Mouse (Mus musculus): Measurements from ENCODE around the gene Serpina6. TPM values are rescaled to one million over a fixed set of nuclear protein-coding genes. Genes with fewer than 3 reads are reported as not detected.

Serpina6 gene
- under 1 TPM in 1 of 2 experiments, not detected in 1; 0.23 TPM for polyA plus RNA-seq (2017; shearing (Covaris generic))

DNA sequence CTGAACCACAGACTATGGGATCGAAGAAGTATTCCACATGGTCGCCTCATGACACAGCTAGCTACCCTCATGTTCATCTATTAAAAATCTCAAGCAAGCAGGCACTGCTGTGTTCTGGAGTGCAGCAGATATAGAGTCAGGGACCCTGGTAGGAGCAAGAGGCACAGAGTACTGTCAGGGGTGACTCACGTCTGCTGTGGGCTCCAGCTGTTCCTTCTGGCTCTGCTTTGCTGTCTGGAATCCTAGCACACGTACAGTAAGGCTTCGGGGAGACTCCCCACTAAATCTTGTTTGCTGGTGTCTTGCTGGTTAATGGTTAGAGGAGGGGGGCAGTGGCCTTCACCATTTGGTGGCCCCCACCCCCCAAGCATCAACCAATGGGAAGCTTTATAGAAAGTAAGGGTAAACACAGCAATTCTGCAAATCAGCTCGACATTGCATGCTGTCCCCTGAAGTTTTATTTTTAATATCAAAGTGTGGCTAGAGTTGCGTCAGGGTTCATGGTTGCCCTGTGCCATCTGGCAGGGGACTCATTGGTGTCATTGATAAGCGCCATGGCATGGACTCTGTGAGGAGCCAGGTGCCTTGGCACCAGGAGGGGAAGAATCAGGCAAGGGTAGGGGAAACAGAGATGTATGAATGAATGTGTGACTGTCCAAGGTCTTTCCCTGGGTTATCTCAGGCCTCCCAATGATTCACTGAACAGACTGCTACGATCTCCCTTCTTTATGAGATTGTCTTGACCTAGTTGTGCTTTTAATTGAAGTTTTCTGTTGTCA lies at the start of gene Serpina6:
Gene Serpina6, minus strand, starts transcription at position 365 of the 779 bp plus-strand sequence.

DNA sequence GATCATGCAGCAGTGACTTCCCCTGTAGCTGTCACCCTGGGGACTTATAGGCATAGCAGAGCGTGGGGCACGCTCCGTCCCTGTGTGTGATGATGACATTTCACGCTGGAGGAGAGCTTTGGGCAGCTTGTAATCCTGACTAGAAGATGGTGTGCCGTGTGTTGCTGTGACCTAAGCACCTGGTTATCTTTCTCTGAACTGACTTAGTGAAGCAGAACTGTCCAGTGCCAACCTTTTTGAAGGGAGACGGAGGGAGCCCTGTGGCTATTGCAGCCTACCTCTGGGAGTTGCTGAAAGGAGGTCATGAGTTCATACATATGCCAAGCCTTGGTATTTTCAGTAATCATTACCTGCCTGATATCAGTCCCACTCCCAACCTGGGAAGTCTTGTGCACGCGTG lies 38.4 kb upstream of the Serpina6 start, which contains the start of gene Serpina1f:
Gene Serpina1f, minus strand, starts transcription at position 101 of the 400 bp plus-strand sequence.

DNA sequence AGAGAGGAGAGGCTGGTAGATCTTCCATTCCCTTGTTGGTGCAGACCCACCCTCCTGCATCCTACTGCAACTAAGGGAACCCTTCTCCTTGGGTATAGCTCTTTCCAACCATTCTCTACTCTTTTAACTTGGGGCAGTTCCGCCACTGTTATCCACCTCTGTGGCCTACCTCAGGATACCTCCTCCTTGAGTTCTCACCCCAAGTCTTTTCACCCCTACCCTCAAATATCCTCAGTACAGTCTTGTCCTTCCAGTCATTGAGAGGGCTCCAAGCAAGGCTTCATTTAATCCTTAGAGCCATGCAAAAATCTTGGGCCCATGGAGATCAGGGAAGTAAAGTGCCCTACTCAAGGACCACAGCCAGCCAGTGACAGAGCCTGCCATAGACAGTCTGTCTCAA lies 19.0 kb upstream of the Serpina6 start, which contains the start of gene Serpina16:
Gene Serpina16, minus strand, starts transcription at position 101 of the 400 bp plus-strand sequence.

DNA sequence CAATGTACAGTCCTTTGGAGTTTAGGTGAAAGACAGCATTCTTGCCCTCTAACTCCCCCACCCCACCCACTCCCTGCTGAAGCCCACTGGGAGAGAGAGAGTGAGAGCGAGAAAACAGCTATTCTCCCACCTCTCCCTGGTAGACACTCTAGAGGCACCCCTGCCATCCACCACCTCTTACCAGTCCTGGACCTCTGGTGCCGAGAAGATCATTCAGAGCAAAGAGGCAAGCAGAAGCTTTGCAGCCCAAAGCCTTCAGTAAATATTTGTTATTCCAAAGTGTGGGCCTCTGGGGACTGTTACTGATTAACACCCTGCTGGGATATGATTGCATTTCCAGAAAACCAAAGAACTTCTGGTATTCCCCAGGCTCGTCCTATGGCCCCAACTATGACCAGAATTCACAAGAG lies 25.8 kb downstream of the Serpina6 start, which contains the start of gene Serpina10:
Gene Serpina10, minus strand, starts transcription at position 242 of the 410 bp plus-strand sequence.

Other genes with a start within 250 kb of the Serpina6 start
- gene 9330161L09Rik, start 249.4 kb downstream of the Serpina6 start, polyA plus RNA-seq (2017; shearing (Covaris generic)) = 1 to 10 TPM; 1.4 to 1.9 TPM
- 100 to 1,000 TPM; 175 to 176 TPM for gene Ddx24, start 231.4 kb downstream of the Serpina6 start, polyA plus RNA-seq (2017; shearing (Covaris generic))
- 100 to 1,000 TPM; 333 to 416 TPM for gene Ifi27, start 223.0 kb downstream of the Serpina6 start, polyA plus RNA-seq (2017; shearing (Covaris generic))
- 1,000 to 10,000 TPM in 1 of 2 experiments, 100 to 1,000 TPM in 1; 502 to 1,133 TPM for gene Ifi27l2a, start 213.5 kb downstream of the Serpina6 start, polyA plus RNA-seq (2017; shearing (Covaris generic))
- 1 to 10 TPM in 1 of 2 experiments, not detected in 1; 1.6 TPM for gene Ifi27l2b, start 200.0 kb downstream of the Serpina6 start, polyA plus RNA-seq (2017; shearing (Covaris generic))
- gene Ppp4r4, start 124.9 kb downstream of the Serpina6 start, polyA plus RNA-seq (2017; shearing (Covaris generic)) = under 1 TPM in 1 of 2 experiments, not detected in 1; 0.33 TPM
- under 1 TPM in 1 of 2 experiments, not detected in 1; 0.14 TPM for gene Serpina10, start 25.8 kb downstream of the Serpina6 start, polyA plus RNA-seq (2017; shearing (Covaris generic))
- under 1 TPM in 1 of 2 experiments, not detected in 1; 0.53 TPM for gene Serpina16, start 18.9 kb upstream of the Serpina6 start, polyA plus RNA-seq (2017; shearing (Covaris generic))
- not detected for gene Serpina1f, start 38.3 kb upstream of the Serpina6 start, polyA plus RNA-seq (2017; shearing (Covaris generic))
- not detected for gene Serpina1d, start 116.4 kb upstream of the Serpina6 start, polyA plus RNA-seq (2017; shearing (Covaris generic))
- gene Serpina1b, start 173.2 kb upstream of the Serpina6 start, polyA plus RNA-seq (2017; shearing (Covaris generic)) = under 1 TPM in 1 of 2 experiments, not detected in 1; 0.38 TPM
- not detected for gene Serpina1a, start 206.3 kb upstream of the Serpina6 start, polyA plus RNA-seq (2017; shearing (Covaris generic))
- not detected for gene Serpina1c, start 247.7 kb upstream of the Serpina6 start, polyA plus RNA-seq (2017; shearing (Covaris generic))

All from inflammation-experienced regulatory T-cells (primary cell).